Mouse (Mus musculus): ENCODE measurements around the gene Dffb.

DNA sequence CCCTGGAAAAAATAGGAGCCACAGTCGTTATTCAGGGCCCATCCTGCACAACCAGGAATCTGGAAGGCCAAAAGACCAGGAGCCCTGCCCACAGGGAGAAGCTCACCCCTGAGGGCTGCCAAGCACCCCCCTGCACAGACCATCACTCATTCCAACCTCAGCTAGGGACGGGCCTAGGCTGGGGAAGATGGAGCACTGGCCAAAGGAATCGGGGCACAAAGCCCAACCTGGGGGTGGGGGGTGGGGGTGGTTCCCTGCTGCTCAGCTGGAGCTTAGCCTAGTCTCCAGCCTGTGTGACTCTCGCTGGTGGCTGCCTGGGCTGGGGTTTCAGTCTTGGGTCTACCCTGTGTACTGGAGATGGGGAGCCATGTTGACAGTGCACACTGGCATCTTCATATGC lies 47.9 kb upstream of the Dffb start:
- TF ChIP-seq CTCF (IDR thresholded peaks at IDR 0.05; ENCODE audit: low read depth) (no peak), EP300 (IDR thresholded peaks at IDR 0.05; ENCODE audit: low read depth) (no peak)

Data from liver, embryonic 14.5 days (tissue).